Mouse (Mus musculus) kidney, embryonic 14.5 days (tissue): ENCODE data around the gene Gfra4. TPM values are rescaled to one million over a fixed set of nuclear protein-coding genes. Genes with fewer than 3 reads are reported as not detected.

ENCODE experiments used
- ATAC-seq: fragments of 200-750 bp; cut with Nextera tagmentation; 2 replicates; pipeline ENCODE4 v1.8.0; 2017; ENCODE audit warnings: moderate number of reproducible peaks, mild to moderate bottlenecking, moderate TSS enrichment, moderate library complexity; ENCODE audit not compliant: low FRiP score, low TSS enrichment
- H3K27ac ChIP-seq: fragments of 300-500 bp; sonication (generic); 2 replicates; pipeline ENCODE4 v1.5.1; 2014; ENCODE audit warnings: low read depth, mild to moderate bottlenecking, low read length, moderate library complexity, mixed read lengths
- H3K27me3 ChIP-seq: fragments of 300-500 bp; sonication (generic); 2 replicates; pipeline ENCODE4 v1.6.1; 2014; ENCODE audit warnings: mild to moderate bottlenecking, low read length; ENCODE audit not compliant: control insufficient read depth, insufficient read depth
- H3K36me3 ChIP-seq: fragments of 300-500 bp; sonication (generic); 2 replicates; pipeline ENCODE4 v1.6.1; 2014; ENCODE audit warnings: low read length, mixed read lengths; ENCODE audit not compliant: control insufficient read depth, insufficient read depth
- H3K4me1 ChIP-seq: fragments of 300-500 bp; sonication (generic); 2 replicates; pipeline ENCODE4 v1.6.1; 2014; ENCODE audit warnings: low read length, mixed read lengths; ENCODE audit not compliant: control insufficient read depth, insufficient read depth
- H3K4me2 ChIP-seq: fragments of 300-500 bp; sonication (generic); replicated peaks from 2 replicates; pipeline ENCODE4 v1.6.1; 2014; ENCODE audit warnings: low read depth, mild to moderate bottlenecking, low read length
- H3K4me3 ChIP-seq: fragments of 300-500 bp; sonication (generic); 2 replicates; pipeline ENCODE4 v1.5.1; 2014; ENCODE audit warnings: mild to moderate bottlenecking, low read length
- H3K9ac ChIP-seq: fragments of 300-500 bp; sonication (generic); 2 replicates; pipeline ENCODE4 v1.6.1; 2014; ENCODE audit warnings: low read depth, mild to moderate bottlenecking, low read length, moderate library complexity
- H3K9me3 ChIP-seq: fragments of 300-500 bp; sonication (generic); 2 replicates; pipeline ENCODE4 v1.6.1; 2016; ENCODE audit warnings: low read length; ENCODE audit not compliant: control insufficient read depth
- WGBS: fragments of 180-500 bp; shearing (Covaris S2); extraction: QIAGEN DNeasy Blood & Tissue Kit; methylation state at CpG from one replicate; pipeline ENCODE4 v1.1.7; 2014; 5-methylcytosine and 5-hydroxymethylcytosine counted together
- polyA plus RNA-seq: library from polyadenylated mRNA; unstranded; fragments of >200 nt; fragmentation: Nextera tagmentation; extraction: Ambion mirVana; gene quantifications from 2 replicates; pipeline ENCODE4 v1.2.1, GENCODE M21; 2014

Gfra4 gene
- polyA plus RNA-seq, 1 experiment from 2014 or later: 17.2 TPM

DNA sequence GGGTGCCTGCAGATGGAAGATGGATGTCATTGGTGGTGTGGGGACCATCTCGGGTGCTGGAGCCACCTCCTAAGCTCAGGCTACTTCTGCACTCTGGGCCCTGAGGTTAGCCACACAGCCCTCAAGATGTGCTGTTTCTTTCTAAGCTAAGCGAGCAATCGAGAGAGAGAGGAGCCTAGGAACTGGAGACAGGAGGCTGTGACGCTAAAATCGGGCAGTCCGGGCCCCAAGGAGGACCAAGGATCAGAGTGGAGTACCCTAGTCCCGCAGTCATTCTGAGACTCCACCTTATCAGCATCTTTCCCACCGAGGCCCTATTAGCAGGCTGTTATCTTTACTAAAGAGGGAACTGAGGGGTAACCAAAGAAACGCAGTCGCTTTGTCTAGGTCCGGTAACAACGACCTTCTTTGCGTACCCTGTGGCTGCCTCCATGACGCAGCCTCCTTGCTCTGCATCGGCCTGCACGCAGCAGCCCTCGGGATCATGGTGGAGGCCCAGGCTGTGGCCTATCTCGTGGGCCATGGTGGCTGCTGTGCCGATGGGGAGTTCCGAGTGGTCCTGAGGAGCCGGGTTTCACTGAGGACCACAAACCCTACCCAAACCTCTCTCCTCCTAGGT lies 11.9 kb upstream of the Gfra4 start:
- H3K9me3 ChIP-seq: no peaks in the 10 kb centered on the region
- H3K4me1 ChIP-seq: peaks cover 14% of the 10 kb centered on the region
- peaks cover 50% of the 10 kb centered on the region for H3K27me3 ChIP-seq
- H3K9ac ChIP-seq: 0 out of 2 replicates have a peak overlapping the region, but pooled peaks have one; percentile 8
- 3% methylated on average over 21 of the region's 21 CpGs for WGBS
- H3K4me2 ChIP-seq: peak overlapping the region; percentile 39
- H3K36me3 ChIP-seq: no peaks in the 10 kb centered on the region
- no peak for ATAC-seq
- H3K4me3 ChIP-seq: peak overlapping the region; percentile 31
- H3K27ac ChIP-seq: no peak overlapping the region

DNA sequence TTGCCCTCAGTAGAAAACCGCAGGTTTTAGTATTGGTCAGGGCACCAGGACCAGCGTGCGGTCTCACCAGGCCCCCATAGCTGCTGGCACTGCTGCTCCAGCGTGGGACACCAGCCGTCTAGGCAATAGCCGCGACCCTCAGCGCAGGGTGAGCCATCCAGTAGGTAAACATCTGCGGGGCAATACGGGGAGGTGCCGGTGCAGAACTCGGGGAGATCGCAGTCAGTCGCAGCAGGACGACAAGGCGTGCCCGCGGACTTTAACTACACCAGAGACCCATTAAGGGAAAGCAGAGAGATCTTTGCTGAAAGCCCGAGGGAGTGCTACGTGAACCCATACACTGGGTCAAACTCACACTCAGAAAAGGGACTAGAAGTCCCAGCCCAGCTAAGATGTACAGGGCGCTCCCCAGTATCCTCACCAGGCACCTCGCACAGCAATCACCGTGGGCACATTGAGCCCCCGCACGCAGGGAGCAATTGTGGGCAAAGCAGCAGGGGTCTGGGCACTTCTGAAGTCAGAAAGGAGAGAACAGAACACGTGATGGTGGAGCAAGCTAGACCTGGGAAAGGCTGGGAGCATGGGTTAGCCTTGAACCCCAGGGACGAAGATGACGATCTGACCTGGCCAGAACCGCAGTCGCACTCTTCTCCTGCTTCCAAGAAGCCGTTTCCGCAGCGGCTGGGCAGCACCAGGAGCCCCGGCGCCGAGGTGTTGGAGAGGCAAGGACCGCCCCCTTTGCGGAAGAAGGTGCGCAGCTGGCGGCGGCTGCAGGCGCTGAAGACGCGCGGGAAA lies 11.2 kb upstream of the Gfra4 start:
- no peak for ATAC-seq
- Histone ChIP-seq H3K4me1 (peaks cover 13% of the 10 kb centered on the region; the same call in 1 of the 2 replicates), H3K36me3 (no peaks in the 10 kb centered on the region), H3K9me3 (no peaks in the 10 kb centered on the region), H3K27ac (no peak overlapping the region), H3K4me3 (peak overlapping the region; percentile 31), H3K9ac (0 out of 2 replicates have a peak overlapping the region, but pooled peaks have one; percentile 8), H3K4me2 (peak overlapping the region; percentile 39), H3K27me3 (peaks cover 50% of the 10 kb centered on the region)
- 1% methylated on average over 45 of the region's 45 CpGs for WGBS

DNA sequence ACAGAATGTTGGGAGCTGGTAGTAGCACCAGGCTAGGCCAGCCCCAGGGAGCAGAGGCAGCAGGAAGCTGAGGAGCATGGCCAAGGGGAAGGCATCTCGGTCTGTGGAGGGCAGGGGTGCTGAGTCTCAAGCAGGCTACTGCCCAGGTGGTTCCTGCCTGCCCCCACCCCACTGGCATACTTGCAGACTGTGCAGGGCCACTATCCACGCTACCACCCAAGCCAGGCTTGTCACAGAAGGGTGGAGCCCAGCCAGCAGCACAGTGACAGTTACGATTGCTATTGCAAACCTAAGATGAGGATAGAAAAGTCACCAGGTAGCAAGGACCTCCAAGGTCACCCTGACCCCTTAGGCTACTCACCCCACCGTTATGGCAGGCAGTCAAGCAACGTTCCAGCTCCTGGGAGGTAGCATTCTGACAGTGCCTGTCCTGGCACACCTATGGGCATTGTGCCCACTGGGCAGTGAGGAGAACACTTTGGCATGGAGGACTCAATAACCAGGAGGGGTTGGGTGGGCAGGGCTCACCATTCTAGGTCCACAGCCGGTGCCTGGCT lies 10.1 kb upstream of the Gfra4 start:
- Histone ChIP-seq H3K9me3 (no peaks in the 10 kb centered on the region), H3K4me3 (no peak overlapping the region), H3K4me2 (no peak overlapping the region), H3K4me1 (peaks cover 13% of the 10 kb centered on the region; the same call in 1 of the 2 replicates), H3K27ac (no peak overlapping the region), H3K27me3 (peaks cover 50% of the 10 kb centered on the region), H3K9ac (no peak overlapping the region), H3K36me3 (no peaks in the 10 kb centered on the region)
- no peak for ATAC-seq
- WGBS: 73% methylated on average over 6 of the region's 6 CpGs

DNA sequence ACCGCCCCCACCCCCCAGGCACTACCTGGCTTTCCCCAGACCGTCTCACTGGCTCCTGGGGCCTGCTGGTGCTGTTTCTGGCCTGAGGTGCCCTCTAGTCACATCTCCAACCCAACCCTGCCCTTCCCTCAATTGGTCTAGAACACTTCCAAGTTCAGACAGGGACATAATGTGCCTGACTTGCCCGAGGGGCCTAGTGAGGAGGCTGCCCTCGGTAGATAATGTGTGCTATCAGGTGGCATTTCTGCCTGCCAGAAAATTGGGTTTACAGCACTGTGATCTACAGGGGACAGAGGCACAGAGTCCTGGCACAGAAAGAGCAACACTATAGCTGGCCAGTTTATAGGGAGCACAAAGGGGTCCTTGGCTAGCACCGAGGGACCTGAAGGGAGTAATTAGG lies 9.2 kb upstream of the Gfra4 start:
- WGBS: 63% methylated on average over 5 of the region's 5 CpGs
- no peak overlapping the region for H3K4me3 ChIP-seq
- H3K36me3 ChIP-seq: no peaks in the 10 kb centered on the region
- no peak overlapping the region for H3K4me2 ChIP-seq
- H3K27me3 ChIP-seq: peaks cover 50% of the 10 kb centered on the region
- no peaks in the 10 kb centered on the region for H3K9me3 ChIP-seq
- H3K4me1 ChIP-seq: peaks cover 13% of the 10 kb centered on the region; the same call in 1 of the 2 replicates
- ATAC-seq: no peak
- no peak overlapping the region for H3K9ac ChIP-seq
- H3K27ac ChIP-seq: no peak overlapping the region

DNA sequence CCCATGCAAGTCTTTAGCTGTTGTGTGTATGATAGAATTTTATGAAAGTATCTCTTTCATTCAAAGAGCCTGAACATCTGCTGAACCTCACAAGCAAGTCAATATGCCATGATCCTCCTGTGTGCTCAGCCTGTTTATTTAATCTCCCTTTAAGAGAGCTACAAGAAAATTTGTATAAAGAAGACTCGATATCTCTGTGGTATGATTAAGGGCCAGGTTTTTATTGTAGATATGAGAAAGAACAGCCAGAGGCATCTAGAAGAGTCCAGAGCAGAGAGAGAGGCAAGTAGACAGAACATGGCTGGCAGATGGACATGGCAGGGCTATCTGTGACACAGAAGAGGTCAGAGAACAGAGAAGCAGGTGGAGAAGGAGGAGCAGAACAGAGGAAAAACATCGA lies 3.1 kb upstream of the Gfra4 start:
- Histone ChIP-seq H3K27ac (no peak overlapping the region), H3K4me2 (no peak overlapping the region), H3K27me3 (peaks cover 19% of the 10 kb centered on the region), H3K4me3 (no peak overlapping the region), H3K9me3 (no peaks in the 10 kb centered on the region), H3K9ac (no peak overlapping the region), H3K36me3 (no peaks in the 10 kb centered on the region), H3K4me1 (peaks cover 16% of the 10 kb centered on the region)
- ATAC-seq: no peak
- WGBS: 78% methylated on average over 2 of the region's 2 CpGs

DNA sequence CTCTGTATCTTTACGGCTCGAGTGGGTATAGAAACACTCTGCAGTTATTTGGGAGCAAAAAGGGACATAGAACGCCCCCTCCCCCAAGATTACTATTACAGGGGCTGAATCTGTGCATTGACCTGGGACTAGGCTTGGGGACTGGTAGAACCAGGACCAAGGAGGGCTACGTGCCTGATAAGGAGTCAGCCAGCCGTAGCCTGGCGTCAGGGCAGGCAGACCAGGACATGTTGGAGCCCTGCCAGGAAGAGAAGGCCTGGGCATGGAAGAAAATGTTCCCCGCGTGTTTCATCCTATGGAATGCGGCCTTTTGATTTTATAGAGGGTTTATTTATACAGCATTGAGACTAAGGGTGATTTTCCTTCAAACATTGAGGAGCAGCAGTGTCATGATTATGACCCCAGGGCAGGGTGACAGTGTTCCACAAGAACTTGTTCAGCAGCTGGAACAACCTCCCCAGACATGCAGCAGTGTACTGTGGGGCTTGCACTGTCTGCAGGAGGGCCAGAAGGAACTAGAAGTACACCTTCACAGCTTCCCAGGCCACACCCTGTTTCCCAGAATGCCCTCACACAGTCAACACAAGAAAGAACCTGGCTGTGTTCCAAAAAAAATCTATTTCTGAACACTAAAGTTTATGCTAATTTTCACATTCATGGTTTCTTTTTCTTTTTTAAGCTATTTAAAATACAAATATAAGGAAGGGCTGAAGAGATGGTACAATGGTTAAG lies 2.3 kb upstream of the Gfra4 start:
- H3K27me3 ChIP-seq: peaks cover 26% of the 10 kb centered on the region
- H3K27ac ChIP-seq: peak overlapping the region; percentile 4; the same call in 1 of the 2 replicates
- no peak overlapping the region for H3K4me3 ChIP-seq
- H3K9me3 ChIP-seq: no peaks in the 10 kb centered on the region
- H3K36me3 ChIP-seq: no peaks in the 10 kb centered on the region
- no peak overlapping the region; the same call in 1 of the 2 replicates for H3K4me2 ChIP-seq
- peaks cover 18% of the 10 kb centered on the region for H3K4me1 ChIP-seq
- ATAC-seq: peak; percentile 61; the same call in 1 of the 2 replicates
- 65% methylated on average over 9 of the region's 9 CpGs for WGBS
- no peak overlapping the region for H3K9ac ChIP-seq

DNA sequence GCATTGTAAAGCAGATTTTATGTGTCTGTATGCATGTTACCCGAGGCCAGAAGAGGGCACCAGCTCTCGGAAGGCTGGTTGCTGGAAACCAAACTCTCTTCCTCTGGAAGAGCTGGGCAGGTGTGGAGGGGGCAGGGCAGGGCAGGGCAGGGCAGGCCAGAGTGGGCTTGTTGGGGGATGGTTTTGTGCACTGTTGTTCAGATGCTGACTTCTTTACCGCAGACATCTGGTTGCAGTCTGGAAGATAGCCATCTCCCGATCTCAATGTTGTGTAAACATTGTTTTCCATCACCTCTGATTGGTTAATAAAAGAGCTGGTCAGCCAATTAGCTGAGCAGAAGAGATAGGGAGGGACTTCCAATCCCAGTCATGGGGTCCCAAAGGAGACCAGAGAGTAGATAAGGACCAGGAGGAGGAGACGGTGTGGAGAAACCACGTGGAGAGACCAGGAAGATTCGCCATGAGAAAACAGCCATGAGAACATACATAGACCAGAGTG lies 1.5 kb upstream of the Gfra4 start:
- H3K27ac ChIP-seq: 0 out of 2 replicates have a peak overlapping the region, but pooled peaks have one; percentile 4
- no peak overlapping the region for H3K9ac ChIP-seq
- no peak overlapping the region for H3K4me3 ChIP-seq
- ATAC-seq: peak; percentile 46; the same call in 1 of the 2 replicates
- H3K36me3 ChIP-seq: no peaks in the 10 kb centered on the region
- H3K27me3 ChIP-seq: peaks cover 28% of the 10 kb centered on the region
- WGBS: 11% methylated on average over 7 of the region's 7 CpGs
- H3K4me1 ChIP-seq: peaks cover 21% of the 10 kb centered on the region
- no peaks in the 10 kb centered on the region for H3K9me3 ChIP-seq
- peak overlapping the region; percentile 24; the same call in 1 of the 2 replicates for H3K4me2 ChIP-seq

DNA sequence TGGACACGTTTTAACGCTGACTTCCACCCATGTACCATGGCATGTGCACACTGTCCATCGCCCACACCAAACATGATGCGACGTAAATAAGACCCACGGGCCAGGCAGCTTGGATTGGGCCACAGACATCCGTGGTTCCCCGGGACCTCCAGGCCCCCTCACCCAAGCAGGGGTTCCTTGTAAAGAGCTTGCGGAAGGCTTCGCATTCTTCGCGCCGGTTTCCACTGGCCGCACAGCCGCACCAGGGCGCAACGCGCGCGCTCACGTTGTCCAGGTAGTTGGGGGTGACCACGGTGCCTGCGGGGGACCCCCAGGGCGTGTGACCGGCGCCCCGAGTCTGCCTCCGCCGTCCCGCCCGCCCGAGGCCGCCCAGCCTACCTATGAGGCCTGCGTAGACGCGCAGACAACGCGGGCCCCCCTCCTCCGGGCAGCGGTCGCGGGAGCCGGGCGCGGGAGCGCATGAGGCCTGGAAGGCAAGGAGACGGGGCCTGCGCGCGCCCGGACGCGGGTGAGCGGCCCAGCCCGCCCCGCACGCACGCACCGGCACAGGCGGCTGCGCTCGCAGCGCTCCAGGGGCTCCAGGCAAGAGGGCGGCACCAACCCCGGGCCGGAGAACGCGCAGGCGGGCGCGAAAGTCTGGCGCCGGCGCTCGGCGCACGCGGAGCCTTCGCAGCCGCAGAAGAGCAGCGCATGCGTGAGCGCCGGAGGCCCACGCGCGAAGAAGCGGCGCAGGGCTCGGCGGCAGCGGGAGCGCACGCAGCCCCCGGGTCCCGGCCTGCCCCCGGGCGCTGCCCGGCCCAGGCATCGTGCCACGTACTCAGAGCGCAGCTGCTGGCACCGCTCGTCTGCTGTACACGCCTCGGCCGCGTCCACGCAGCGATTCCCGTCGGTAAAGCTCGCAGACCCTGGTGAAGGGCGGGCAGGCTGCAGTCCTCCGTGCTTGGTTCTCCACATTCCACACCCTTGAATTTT lies 1.7 kb downstream of the Gfra4 start:
- Histone ChIP-seq H3K9me3 (no peaks in the 10 kb centered on the region), H3K4me3 (peak overlapping the region; percentile 64), H3K4me1 (peaks cover 21% of the 10 kb centered on the region), H3K9ac (peak overlapping the region; percentile 76), H3K27me3 (peaks cover 28% of the 10 kb centered on the region), H3K36me3 (no peaks in the 10 kb centered on the region), H3K27ac (no peak overlapping the region), H3K4me2 (peak overlapping the region; percentile 99)
- ATAC-seq: peak; percentile 46
- WGBS: 3% methylated on average over 114 of the region's 115 CpGs
